Mouse (Mus musculus) kidney, adult 11 months (tissue): ENCODE data around the gene Tdrd6.
A peak's percentile ranks its signal among the peaks of the same experiment; 100 is the strongest.

ENCODE experiments used
- DNase-seq: peaks from one replicate; pipeline ENCODE4 v3.0.0; 2022

The Tdrd6 gene

DNA sequence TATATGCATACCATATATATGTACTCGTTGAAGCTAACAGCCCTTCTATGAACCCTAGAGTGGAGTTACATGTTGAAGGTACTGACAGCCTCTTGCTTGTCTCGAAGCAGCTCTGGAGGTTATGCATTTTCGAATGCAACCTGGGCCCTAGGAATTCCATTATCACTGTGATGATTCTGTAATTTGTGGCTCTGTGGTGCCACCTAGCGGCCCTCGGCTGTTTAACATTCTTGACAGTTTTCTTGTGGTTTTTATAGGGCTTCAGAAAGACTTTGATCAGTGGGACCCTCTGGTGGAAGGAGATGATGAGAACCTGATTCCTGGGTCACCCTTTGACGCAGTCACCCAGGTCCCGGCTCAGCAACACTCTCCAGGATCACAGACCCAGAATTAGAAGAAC, 18.5 kb downstream of the Tdrd6 start:
- peak; percentile 13 for DNase-seq

DNA sequence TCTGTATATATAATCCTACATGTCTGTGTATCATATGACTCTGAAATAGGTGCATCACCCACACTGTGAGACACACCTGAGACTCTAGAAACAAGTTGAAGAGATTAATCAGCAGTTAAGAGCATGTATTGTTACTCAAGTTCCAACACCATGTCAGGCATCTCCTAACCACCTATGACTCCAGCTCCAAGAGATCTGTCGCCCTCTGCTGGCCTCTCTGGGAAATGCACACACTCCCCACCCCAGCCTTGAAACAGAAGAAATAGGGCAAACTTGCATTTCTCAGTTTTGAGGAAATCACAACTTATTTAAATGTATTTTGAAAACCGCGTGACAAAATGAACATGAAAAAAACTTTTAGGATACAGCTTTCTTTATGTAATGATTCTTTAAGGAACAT, 23.4 kb downstream of the Tdrd6 start:
- peak; percentile 60 for DNase-seq

DNA sequence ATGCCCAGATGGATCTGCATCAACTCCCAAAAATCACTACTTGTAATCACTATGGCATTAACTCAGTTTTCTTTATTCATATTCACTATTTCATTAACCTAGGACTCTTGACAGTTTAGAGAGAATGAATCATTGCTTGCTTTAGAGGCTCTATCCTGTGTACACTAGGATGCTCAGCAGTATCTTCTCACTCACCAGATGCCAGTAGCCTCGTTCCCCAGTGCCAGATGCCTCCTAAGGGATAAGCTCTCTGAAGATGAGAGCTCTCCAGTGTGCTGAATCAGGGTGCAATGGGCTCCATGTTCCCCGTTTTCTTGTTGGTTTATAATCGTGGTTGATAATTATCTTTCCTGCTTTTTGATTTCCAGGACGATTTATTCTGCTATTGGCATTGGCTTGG, 31.4 kb downstream of the Tdrd6 start:
- DNase-seq = no peak

DNA sequence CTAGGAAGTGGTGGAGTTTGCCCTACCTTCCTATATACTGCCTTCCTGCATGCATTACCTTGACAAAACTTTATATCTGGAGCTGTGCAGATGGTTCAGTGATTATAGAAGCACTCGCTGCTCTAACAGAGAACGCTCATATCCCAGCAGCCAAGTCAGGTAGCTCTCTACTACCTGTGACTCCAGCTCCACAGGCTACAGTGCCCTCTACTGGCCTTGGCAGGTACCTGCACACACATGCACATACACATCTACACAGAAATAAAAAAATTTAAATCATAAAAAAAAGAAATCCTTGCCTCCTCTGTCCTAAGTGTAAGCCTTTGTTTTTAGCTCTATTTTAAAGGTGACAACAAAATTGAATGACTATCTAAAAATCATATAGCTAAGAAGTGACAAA, 32.4 kb downstream of the Tdrd6 start:
- no peak for DNase-seq

DNA sequence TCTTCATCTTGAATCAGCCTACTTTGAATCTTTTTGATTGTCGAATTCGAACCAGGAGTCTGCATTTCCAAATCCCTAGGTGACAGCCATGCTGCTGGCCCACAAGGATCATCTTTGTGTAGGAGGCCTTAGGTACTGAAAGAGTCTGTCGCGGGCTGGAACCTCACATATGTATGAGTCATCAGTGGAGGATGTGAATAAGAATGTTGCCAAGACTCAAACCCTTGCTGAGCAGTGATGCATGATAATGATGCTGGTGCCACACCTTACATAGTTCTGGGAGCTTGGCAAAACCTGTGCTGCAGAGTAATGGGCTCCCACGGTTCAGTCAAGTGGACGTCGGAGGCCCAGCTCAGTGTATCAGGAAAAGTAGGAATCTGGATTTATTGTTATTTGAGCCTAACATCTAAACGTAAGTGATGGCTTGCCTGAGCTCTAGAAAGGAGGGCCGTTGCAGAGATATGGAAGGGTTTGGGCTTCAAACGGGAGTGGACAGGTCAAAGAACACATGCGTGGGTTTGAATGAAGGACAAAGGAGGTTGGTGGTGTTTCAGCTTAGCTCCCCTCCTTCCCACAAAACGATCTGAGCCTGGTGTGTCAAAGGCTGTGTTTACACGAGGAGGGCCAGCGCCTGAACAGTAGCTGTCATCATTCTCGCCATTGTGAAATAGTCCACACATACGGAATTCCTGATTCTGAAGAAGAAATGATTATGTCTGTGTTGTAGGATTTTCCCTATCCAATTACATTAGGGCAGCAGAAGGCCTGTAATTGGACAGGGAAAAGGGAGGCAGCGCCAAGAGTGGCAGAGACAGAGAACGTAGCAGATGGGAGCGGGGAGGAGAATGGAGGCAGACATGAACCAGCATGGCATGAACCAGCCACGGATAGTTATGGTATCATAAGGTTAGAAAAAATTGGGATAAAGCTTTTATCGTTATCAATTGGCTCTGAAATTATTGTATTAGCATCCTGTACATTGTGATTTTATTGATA, 37.5 kb downstream of the Tdrd6 start:
- DNase-seq = no peak

DNA sequence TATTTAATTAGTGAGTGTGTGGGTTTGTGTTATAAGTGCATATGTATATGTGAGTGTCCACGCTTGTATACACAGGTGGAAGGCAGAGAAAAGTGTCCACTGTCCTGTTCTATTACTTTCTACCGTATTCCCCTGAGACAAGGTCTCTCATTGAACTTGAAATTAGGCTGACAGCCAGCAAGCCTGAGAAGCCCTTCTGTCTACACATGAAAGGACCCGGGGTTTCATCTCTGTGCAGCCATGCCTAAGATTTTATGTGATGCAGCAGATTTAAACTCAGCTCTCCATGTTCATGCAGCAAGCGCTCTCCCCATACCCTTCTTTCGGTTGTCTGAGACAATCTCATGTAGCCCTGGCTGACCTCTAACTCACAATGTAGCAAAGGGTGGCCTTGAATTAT, 39.6 kb downstream of the Tdrd6 start:
- no peak for DNase-seq

DNA sequence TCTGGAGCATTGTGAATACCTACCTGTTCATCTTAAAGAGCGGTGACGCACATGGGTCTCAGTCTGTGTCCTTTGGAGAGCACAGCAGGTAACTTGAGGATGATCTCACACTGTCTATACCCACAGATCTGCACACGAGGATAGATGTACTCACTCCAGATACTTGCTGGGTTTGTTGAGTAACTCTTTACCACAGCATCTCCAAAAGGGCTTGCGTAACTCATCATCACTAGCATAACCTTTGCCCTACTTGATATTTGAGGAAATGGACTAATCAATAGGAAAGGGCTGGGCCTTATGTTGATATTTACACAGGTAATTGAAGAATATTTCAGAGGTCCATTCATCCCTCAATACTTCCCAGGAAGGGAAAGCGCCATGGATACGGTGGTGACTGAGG, 40.3 kb downstream of the Tdrd6 start:
- no peak for DNase-seq

DNA sequence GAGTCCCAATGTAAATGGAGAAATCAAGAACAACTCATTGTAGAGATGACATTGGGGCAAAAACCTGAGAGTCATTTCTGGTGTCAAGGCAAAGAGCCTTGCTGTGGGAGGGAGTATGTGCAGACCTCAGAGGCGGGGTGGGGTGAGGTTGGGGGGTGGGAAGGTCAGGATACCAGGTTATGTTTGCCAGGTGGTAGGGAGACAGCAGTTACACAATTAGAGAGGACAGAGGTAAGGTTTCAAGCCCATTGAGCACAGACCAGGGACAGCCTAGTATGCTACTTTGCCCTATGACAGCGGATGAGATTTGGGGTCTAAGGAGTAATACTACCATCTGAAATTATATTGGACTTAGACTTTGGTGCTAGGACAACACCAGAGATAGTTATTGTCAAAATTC, 42.8 kb downstream of the Tdrd6 start:
- no peak for DNase-seq

DNA sequence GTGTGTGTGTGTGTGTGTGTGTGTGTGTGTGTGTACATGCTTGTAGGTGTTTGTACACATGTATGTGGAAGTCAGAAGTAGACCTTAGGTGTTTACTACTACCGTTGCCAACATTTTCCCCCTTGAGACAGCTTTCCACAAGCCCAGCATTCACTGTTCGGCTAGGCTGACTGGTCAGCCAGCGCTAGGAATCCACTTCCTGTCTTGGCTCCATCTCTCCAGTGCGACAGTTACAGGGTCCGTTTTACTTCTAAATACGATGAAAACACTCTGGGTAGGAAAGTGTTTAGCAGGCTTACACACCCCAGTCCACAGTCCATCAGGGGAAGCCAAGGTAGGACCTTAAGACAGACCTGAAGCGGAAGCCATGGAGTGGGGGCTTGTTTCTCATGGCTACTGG, 45.3 kb downstream of the Tdrd6 start:
- DNase-seq = no peak

DNA sequence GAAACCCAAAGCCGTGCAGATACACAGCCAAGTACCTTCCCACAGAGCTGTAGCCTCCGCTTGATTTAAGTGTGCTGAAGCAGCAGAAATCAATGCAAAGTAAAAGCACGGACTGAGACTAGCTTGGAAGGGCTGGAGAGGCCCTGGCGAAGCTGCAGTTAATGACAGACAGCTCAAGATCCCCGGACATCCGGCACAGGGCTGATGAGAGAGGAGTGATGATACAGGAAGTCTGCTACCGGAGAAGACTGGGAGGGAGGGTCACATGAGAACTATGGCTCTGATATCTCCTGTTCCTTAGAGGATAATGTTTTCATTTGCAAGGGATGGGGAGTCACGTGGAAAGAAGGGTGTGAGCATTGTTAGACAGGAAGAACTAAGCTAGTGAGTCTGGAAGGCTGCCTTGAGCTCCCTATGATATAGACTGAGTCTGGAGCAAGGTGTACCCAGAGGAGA, 49.1 kb downstream of the Tdrd6 start:
- DNase-seq = peak; percentile 12

DNA sequence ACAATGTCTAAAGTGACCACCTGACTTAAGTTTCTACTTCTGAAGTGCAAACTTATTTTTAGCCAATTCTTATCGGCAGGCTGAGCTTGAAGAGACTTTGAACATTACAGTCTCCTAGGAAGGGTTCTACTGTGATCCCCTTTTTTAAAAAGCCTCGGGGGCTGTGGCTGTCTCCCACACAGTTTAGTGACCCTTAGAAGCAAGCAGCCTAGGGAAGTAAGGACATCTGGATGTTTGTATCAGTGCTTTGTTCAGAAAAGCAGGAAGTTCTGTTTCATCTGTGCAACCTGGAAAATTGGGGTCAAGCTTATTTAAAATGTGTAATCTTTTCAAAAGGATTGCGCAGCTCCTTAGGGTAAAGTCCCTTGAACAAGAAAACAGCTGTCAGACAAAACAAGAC, 49.6 kb downstream of the Tdrd6 start:
- no peak for DNase-seq

DNA sequence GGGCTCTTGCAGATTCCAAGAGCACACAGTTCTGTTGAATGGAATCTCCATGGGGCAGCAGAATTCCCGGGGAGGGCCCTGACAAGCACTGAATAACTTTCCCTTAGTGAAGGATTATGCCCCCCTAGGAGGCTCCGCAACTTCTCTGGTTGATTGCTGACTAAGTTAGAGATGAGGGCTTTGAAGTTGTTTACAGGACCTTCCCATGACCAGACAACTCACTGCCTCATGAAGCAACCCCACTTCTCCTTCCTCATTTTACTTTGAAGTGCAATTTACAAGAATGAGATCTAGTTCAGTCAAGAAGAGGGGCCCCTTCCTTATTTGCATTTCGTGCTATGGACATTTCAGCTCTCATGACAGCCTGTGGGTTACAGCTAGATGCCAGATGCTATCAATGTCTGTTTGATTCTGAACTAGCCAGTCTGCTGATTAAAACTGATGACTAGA, 56.5 kb downstream of the Tdrd6 start:
- no peak for DNase-seq

DNA sequence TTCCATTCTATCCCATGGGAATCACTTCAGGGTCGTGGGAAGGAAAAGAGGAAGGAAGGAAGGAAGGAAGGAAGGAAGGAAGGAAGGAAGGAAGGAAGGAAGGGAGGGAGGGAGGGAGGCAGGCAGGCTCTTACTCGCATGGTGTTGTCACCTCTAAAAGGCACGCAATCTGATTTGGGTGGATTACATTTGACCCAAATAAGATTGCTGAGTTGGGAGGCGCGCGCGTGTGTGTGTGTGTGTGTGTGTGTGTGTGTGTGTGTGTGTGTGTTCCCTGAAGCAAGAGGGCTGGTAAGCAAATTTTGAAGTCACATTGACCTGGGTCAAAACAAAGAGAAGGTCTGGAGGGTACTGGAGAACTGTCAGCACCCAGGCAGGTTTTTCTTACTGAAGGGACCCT, 60.8 kb downstream of the Tdrd6 start:
- DNase-seq = no peak

DNA sequence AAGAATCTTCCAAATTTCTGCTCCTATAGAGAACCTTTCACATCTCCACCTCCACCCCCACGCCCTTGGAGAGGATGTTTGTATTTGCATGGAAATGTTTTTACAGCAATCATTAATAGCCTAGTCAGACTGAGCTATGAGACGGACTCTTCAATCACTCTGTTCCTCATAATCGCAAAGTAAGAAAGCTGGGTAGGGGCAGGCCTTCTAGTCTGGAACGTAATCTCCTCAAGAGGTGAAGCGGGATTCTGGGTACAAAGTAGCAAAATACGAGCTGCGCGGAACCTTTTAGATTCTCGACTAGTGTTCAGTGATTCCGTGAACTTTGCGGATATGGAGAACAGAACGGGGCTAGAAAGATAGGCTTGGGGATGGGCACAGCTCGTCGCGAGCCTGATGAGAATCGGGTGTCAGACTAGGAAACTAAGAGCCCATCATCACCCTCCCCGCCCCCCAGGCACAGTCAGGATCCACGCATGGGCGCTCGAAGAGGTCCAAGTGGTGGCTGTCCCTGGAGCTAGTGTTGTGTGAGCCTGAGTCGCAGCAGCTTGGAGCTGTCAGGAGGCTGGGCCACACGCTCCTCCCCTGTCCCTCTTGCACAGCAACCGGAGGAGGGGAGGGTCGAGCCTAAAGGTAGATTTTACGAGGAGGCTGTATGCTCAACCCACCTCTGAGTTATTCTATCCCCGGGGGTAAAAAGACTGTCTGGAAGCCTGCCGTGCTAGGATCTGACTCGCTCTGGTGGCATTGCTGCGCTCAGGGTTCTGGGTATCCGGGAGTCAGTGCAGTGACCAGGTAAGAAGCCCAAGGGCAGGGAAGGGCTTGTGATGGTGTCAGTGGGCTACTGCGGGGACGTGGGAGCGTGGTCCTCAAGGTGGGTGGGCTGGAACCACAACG, 61.9 kb downstream of the Tdrd6 start, which contains the start of gene Pla2g7:
Gene Pla2g7 (plus strand): TSS at position 107 of the 897 bp plus-strand sequence.
- peak; percentile 24 for DNase-seq

DNA sequence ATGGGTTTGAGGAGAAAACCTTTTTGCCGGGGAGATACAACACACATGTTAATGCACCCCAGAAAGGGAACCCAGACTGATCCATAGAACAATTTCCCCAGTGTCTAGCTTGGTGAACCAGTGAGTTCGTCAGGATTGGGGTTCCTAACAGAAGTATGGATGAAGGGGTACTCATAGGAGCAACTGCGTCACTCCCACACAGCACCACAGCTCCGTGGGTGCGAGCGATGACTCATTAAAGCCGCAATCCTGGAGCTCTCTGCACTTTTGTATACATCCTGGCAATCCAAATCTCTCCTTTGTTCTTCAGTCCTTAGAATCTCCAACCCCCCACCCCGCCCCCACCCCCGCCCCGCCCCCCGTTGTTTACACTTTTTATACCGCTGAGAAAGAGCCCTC, 62.5 kb downstream of the Tdrd6 start:
- no peak for DNase-seq
